Mouse (Mus musculus): ENCODE data around the gene Plscr2.

GRCm38 (mm10) chr9:92272650-92273049, 2.8 kb upstream of the Plscr2 start:
- TF ChIP-seq EP300 (optimal IDR thresholded peaks at IDR 0.05), result no peak
- TF ChIP-seq CTCF (IDR thresholded peaks at IDR 0.05; ENCODE audit: low read depth), result no peak
